Mouse (Mus musculus) spleen, adult 2 months (tissue): ENCODE data around the gene Gzmf. TPM values are rescaled to one million over a fixed set of nuclear protein-coding genes. Genes with fewer than 3 reads are reported as not detected.
"Not testable (repeated sequence)": the region's sequence is repeated elsewhere in the genome, so short reads cannot be mapped to it uniquely, and the experiment has no call there.

Source experiments
- DNase-seq, 2 experiments: peaks; one replicate each; pipeline versions ENCODE4 v3.0.0 to v3.0.0-alpha.2; 2012 to 2021; ENCODE audit warnings: low spot score in 2 of 2, low read depth in 1 of 2
- H3K27ac ChIP-seq: fragments of 200-500 bp; 2 replicates; pipeline ENCODE4 v1.5.1; 2012; ENCODE audit warnings: low read length, inconsistent platforms; ENCODE audit not compliant: insufficient read depth
- H3K27me3 ChIP-seq: fragments of 200-500 bp; 2 replicates; pipeline ENCODE4 v1.6.1; 2012; ENCODE audit warnings: mild to moderate bottlenecking, moderate library complexity, low read length, inconsistent platforms; ENCODE audit not compliant: control insufficient read depth, insufficient read depth
- H3K36me3 ChIP-seq: fragments of 200-500 bp; 2 replicates; pipeline ENCODE4 v1.6.1; 2012; ENCODE audit warnings: mild to moderate bottlenecking, low read length, inconsistent platforms; ENCODE audit not compliant: control insufficient read depth, insufficient read depth
- H3K4me1 ChIP-seq: fragments of 200-500 bp; 2 replicates; pipeline ENCODE4 v1.6.1; 2011; ENCODE audit warnings: inconsistent platforms; ENCODE audit not compliant: control insufficient read depth, insufficient read depth, insufficient read length
- H3K4me3 ChIP-seq: fragments of 200-500 bp; 2 replicates; pipeline ENCODE4 v1.5.1; 2011; ENCODE audit warnings: mild to moderate bottlenecking, inconsistent platforms; ENCODE audit not compliant: insufficient read depth, insufficient read length; ENCODE audit errors: extremely low read depth
- CTCF ChIP-seq: fragments of 200-500 bp; IDR thresholded peaks from 2 replicates; pipeline ENCODE4 v1.5.1; 2011; ENCODE audit warnings: mild to moderate bottlenecking, inconsistent platforms; ENCODE audit not compliant: insufficient read depth, insufficient read length, insufficient replicate concordance; ENCODE audit errors: extremely low read depth
- POLR2A ChIP-seq: fragments of 200-500 bp; IDR thresholded peaks from 2 replicates; pipeline ENCODE4 v1.6.1; 2011; ENCODE audit warnings: low read depth, low read length, inconsistent platforms
- WGBS: fragments of 180-500 bp; shearing (Covaris S2); methylation state at CpG from one replicate; pipeline ENCODE4 v1.1.7; 2018; 5-methylcytosine and 5-hydroxymethylcytosine counted together
- polyA plus RNA-seq: library from polyadenylated mRNA; depleted of rRNA; stranded (reverse); fragments of >200 nt; gene quantifications from 2 replicates; pipeline ENCODE4 v1.2.3, GENCODE M21; 2012

Gzmf gene
- polyA plus RNA-seq, 1 experiment: not detected

- H3K27ac ChIP-seq: no peak overlapping the region
- no peaks in the 10 kb centered on the region for H3K27me3 ChIP-seq
- no peaks in the 10 kb centered on the region for H3K36me3 ChIP-seq
- no peak for DNase-seq
- no peaks in the 10 kb centered on the region for H3K4me1 ChIP-seq
- 77% methylated on average over 5 of the region's 5 CpGs for WGBS
- H3K4me3 ChIP-seq: no peak overlapping the region
- no peak for TF ChIP-seq POLR2A
- no peak for TF ChIP-seq CTCF
Measured at GRCm38 (mm10) chr14:56186521-56186920, 24.7 kb downstream of the Gzmf start.

- not testable (repeated sequence) for H3K27ac ChIP-seq, H3K4me1 ChIP-seq, H3K27me3 ChIP-seq, H3K36me3 ChIP-seq, H3K4me3 ChIP-seq
- 22% methylated on average over 8 of the region's 8 CpGs for WGBS
- DNase-seq: peak in 1 of 2 experiments; percentile 19
- TF ChIP-seq CTCF: peak; percentile 34; the same call in 1 of the 2 replicates
Measured at GRCm38 (mm10) chr14:56177651-56178050, 33.6 kb downstream of the Gzmf start.

DNA sequence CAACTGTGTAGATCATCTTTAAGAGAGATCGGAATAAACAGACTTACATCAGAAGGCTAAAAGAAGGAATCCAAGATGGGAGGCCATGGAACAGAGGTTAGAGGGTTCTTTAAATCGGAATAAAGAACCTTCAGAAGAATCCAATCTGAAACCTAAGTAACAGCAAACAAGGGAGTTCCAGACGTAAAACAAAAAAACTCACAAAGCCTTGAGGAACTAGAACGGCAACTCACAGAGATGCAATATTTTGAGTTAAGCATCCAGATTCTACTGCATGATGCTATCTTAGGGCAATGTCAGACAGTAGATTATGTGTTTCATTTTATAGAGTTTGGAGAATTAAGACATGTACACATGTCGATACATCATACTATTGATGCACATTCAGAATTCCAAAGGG lies 36.7 kb downstream of the Gzmf start, which contains the start of gene Gzmn:
Gzmn (minus strand) TSS at position 101 of the 400 bp plus-strand sequence.
- Histone ChIP-seq H3K27me3 (no peaks in the 10 kb centered on the region), H3K27ac (no peak within 1 kb of the TSS), H3K4me1 (no peaks in the 10 kb centered on the region), H3K4me3 (no peak within 1 kb of the TSS), H3K36me3 (no peaks in the 10 kb centered on the region)
- DNase-seq: no peak
- TF ChIP-seq CTCF: no peak
- TF ChIP-seq POLR2A: no peak
- WGBS: 94% methylated on average over 5 of the region's 5 CpGs

- 89% methylated on average over 6 of the region's 6 CpGs for WGBS
- H3K4me1 ChIP-seq: no peaks in the 10 kb centered on the region
- no peaks in the 10 kb centered on the region for H3K27me3 ChIP-seq
- no peaks in the 10 kb centered on the region for H3K36me3 ChIP-seq
- H3K4me3 ChIP-seq: no peak overlapping the region
- no peak for TF ChIP-seq CTCF
- no peak for TF ChIP-seq POLR2A
- DNase-seq: no peak
- H3K27ac ChIP-seq: no peak overlapping the region
Measured at GRCm38 (mm10) chr14:56173396-56173795, 37.8 kb downstream of the Gzmf start.

DNA sequence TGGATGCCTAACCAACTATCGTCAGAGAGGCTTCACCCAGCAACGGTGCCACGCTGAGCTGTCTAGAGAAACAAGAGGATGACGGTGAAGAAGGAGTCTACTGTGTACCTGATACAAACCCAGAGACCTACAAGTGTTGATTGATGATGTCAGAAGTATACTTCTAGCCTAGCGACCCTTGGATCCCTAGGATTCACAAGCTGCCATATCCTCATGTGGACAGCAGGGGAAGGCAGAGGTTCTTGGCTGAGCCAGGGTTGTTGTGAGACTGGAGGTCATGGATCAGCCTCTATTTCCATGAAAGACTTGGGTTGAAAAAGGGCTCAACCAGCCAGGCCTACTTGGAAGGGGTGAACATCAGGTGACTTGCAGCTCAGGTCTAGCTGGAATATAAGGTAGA lies 38.5 kb downstream of the Gzmf start:
- no peak for DNase-seq
- no peak for TF ChIP-seq CTCF
- TF ChIP-seq POLR2A: no peak
- no peak overlapping the region for H3K4me3 ChIP-seq
- 90% methylated on average over 5 of the region's 5 CpGs for WGBS
- no peaks in the 10 kb centered on the region for H3K36me3 ChIP-seq
- no peak overlapping the region for H3K27ac ChIP-seq
- H3K27me3 ChIP-seq: no peaks in the 10 kb centered on the region
- H3K4me1 ChIP-seq: no peaks in the 10 kb centered on the region

GRCm38 (mm10) chr14:56168009-56168408 lies 43.2 kb downstream of the Gzmf start:
- Histone ChIP-seq H3K36me3 (no peaks in the 10 kb centered on the region), H3K27ac (no peak overlapping the region), H3K27me3 (no peaks in the 10 kb centered on the region), H3K4me3 (no peak overlapping the region), H3K4me1 (no peaks in the 10 kb centered on the region)
- 61% methylated on average over 6 of the region's 6 CpGs for WGBS
- no peak for DNase-seq
- TF ChIP-seq POLR2A (no peak), CTCF (no peak)

DNA sequence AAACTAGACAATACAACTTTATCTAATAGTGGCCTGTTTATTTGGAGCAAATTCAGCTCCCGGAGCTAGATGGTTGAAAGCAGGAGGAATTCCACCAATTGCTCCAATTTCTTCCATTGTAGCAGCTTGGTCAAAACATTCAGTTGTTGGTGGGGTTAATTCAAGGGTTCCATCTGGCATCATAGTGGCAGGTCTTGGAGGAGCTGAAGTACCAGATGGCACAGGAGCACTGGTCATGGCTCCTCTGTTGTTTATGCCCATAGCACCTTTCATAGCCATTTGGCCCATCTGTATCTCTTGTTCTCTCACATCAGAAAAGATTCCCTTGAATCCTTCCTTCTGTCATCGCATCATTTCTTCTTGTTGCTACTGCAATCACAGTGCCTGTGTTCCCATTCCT lies 49.1 kb downstream of the Gzmf start:
- H3K27ac ChIP-seq: no peak overlapping the region
- no peak for DNase-seq
- H3K36me3 ChIP-seq: no peaks in the 10 kb centered on the region
- no peaks in the 10 kb centered on the region for H3K4me1 ChIP-seq
- H3K4me3 ChIP-seq: no peak overlapping the region
- TF ChIP-seq CTCF (no peak), POLR2A (no peak)
- 82% methylated on average over 2 of the region's 2 CpGs for WGBS
- H3K27me3 ChIP-seq: no peaks in the 10 kb centered on the region

- H3K4me1 ChIP-seq, H3K27ac ChIP-seq, H3K4me3 ChIP-seq, DNase-seq, H3K27me3 ChIP-seq, H3K36me3 ChIP-seq: not testable (repeated sequence)
- 80% methylated on average over 2 of the region's 2 CpGs for WGBS
Measured at GRCm38 (mm10) chr14:56159479-56159878, 51.7 kb downstream of the Gzmf start, which contains the start of gene Gzmg. Gene Gzmg (minus strand): TSS chr14:56159579.
